Mouse (Mus musculus): ENCODE measurements around the gene Fads2.

Fads2 gene

DNA sequence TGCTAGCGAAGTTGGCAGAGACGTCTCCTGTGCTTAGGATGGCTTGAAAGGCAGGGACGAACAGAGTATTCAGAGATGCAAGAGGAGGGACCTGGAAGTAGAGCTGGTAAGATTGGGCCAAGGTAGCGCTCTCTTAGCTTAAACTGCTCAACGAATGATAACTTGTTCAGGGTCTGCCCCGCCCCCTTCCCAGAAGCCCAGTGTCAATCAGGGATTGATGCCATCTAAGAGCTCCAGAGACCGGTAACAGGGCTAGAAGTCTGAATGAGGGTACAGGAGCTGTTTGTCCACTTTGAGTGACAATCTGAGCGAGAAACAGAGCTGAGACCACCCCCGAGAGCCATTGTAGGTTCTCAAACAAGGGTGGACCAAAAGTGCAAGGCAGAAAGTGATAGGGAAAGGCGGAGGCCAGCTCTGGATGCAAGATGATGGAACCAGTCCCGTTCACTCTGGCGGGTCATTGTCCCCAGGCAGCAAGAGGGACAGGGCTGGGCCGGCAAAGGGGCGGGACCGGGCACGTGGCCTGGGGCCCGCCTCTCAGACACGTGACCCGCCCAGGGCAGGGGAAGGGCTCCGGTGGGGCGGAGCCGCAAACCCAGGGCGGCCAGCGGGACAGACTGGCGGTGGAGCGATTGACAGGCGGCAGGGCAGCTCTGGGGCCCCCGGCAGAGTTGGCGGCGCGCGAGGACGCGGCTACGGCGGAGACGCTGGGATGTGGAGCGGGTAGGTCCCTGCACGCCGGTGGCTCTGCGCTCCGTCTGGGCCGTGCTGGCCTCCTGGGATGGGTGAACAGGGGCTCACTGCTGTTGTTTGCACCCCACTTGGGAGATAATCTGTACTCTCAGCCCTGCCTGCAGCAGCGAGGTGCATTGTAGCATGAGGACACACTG lies 83.7 kb downstream of the Fads2 start:
- peak; percentile 96 to 97 for DNase-seq (ENCODE audit: inconsistent age in 2 of 2, low spot score in 1 of 2)

DNA sequence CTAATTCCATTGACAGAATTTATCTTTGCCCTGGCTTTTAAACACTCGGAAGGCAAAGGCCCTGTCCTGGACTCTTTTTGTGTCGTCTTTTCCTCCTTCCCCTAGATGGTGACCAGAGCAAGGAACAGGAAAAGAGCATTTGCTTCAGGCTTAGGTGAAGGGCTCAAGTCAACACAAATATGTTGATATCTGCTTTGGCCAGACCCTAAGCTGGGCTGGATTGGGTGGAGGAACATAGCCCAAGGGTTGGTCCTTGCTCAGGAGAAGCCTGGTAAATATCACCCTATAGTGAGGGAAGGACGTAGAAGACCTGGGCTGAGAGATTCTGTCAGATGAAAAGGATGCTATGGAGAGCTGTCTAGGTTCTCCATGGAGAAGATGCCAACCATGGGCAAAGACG lies 85.4 kb downstream of the Fads2 start:
- DNase-seq (ENCODE audit: inconsistent age in 2 of 2, low spot score in 1 of 2) = no peak

DNA sequence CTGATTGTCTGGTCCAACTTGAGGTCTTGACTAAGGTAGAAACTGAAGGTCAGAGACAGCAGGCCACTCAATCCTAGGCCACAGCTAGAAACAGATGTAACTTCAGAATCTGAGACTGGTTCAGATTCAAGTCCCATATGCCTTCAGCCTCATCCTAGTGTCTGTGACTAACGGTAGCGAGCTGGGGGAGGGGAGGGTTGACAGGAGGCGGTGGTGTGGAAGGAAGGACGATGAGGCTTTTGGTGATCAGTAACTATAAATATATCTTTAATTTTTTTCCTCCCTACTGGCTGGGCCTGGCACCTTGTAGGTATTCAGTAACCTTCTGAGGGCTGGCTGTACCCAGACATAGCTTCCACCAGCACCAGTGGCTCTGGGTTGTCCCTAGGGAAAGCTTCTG lies 86.1 kb downstream of the Fads2 start:
- DNase-seq (ENCODE audit: inconsistent age in 2 of 2, low spot score in 1 of 2) = no peak

DNA sequence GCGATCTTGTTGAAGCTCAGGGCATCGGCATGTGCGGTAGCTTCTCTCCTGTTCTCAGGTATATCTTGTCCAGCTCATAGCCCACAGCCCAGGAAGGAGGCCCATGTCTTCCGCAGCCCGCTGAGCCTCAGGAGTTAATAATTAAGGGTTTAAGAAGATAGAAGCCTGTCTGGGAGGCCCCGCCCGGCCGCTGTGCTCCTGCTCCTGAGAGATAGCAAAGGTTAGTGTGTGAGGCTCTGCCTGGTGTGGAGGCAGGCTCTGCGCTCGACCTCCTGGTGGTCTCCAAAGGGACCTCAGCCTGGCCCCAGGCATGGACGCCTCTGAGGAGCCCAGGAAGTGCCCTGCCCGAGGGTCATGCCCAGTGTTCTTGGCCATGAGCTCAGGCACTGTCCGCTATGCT lies 86.7 kb downstream of the Fads2 start:
- no peak for DNase-seq (ENCODE audit: inconsistent age in 2 of 2, low spot score in 1 of 2)

DNA sequence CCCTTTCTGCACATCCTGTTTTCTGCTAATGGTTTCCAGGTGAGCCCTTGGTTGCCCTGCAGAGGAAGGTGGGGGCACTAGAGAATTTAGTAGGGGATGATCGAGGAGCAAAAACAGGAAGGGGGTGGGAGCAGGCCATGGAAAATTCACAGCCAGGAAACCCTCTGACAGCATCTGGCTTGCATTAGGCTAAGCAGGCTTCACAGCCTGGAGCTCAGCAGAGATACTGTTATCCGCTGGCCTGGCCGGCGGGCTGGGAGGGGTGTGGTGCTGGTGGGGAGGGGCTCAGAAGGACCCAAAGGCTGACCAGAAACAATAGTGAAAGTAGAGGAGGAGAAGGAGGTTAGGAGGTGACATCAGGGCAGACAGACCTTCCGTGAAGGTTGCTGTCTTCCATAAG lies 87.6 kb downstream of the Fads2 start:
- DNase-seq (ENCODE audit: inconsistent age in 2 of 2, low spot score in 1 of 2) = no peak

DNA sequence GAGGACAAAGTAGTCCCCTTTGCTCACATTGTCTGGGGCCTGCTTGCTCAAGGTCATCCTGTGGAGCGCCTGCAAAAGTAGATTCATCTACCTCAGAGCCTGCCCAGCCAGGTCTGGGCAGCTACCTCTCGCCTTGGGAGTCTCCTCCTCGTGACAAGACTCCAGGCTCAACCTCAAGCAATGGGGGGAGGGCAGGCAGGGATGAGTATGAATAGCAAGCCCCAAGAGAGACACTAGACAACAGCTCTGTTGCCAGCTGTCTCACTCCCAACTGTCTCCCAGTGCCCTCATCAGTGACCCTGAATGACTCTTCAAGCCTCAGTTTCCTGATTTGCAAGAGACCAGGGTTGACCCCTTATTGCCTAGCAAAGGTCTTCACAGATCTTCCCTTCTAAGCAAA lies 88.2 kb downstream of the Fads2 start:
- no peak for DNase-seq (ENCODE audit: inconsistent age in 2 of 2, low spot score in 1 of 2)

DNA sequence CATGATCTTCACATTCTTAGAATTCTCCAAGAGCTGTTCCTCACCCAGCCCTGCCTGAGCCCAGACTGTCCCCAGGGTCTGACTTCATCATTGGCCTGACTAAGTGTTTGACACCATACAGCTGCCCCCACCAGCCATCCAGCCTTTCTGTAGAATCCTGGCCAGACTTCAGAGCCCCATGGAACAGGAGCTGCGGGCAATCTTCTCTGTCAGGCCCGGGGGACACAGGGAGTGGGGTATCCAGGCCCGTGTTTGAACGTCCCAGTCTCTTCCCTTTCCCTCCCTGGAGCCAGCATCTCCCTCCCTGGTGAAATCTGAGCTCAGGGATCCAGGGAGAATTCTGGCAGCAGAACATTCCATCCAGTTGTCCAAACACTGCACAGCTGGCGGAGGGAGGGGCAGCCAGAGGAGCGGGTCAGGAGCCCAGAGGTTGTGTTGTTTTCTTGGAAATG lies 88.7 kb downstream of the Fads2 start:
- DNase-seq (ENCODE audit: inconsistent age in 2 of 2, low spot score in 1 of 2) = no peak

Data from adrenal gland, adult (tissue).